Mouse (Mus musculus) CH12.LX (cell line): ENCODE results near the gene Rab13. TPM values are rescaled to one million over a fixed set of nuclear protein-coding genes. Genes with fewer than 3 reads are reported as not detected.
A peak's percentile ranks its signal among the peaks of the same experiment; 100 is the strongest.

ENCODE experiments used
- DNase-seq: peaks from one replicate; pipeline ENCODE4 v3.0.0-alpha.2; 2013; ENCODE audit errors: extremely low read depth
- H3K27ac ChIP-seq: 2 replicates; pipeline ENCODE4 v1.5.1; 2012; ENCODE audit warnings: low read depth, mild to moderate bottlenecking, control low read depth, moderate library complexity; ENCODE audit not compliant: insufficient read depth
- H3K27me3 ChIP-seq: replicated peaks from 2 replicates; pipeline ENCODE3; 2012; ENCODE audit warnings: inconsistent platforms
- H3K36me3 ChIP-seq, 2 experiments: replicated peaks in 1 of 2; 2 replicates each; pipeline versions ENCODE3 to v1.6.1; 2012; ENCODE audit warnings: inconsistent platforms in 1 of 2, low read length in 1 of 2, mild to moderate bottlenecking in 1 of 2, mixed read lengths in 1 of 2, moderate library complexity in 1 of 2; ENCODE audit not compliant: control insufficient read depth in 1 of 2, insufficient read depth in 1 of 2
- H3K4me1 ChIP-seq, 2 experiments: 2 replicates each; pipeline ENCODE4 v1.6.1; 2012; ENCODE audit warnings: inconsistent platforms in 1 of 2, moderate library complexity in 1 of 2; ENCODE audit not compliant: insufficient read depth in 2 of 2, control insufficient read depth in 1 of 2
- H3K4me2 ChIP-seq: 2 replicates; pipeline ENCODE4 v1.6.1; 2012; ENCODE audit warnings: low read depth, mild to moderate bottlenecking, control low read depth; ENCODE audit not compliant: poor library complexity, insufficient read depth, severe bottlenecking
- H3K4me3 ChIP-seq, 3 experiments: fragments of 150-350 bp in 1 of 3; sonication (generic) in 1 of 3; replicated peaks in 1 of 3; 2 replicates each; pipeline versions ENCODE3 to v1.5.1; 2011 to 2012; ENCODE audit warnings: low read depth in 2 of 3, low read length in 2 of 3, mild to moderate bottlenecking in 2 of 3, moderate library complexity in 2 of 3, control low read depth in 1 of 3, improper control_type of control experiment in 1 of 3, inconsistent platforms in 1 of 3, mixed read lengths in 1 of 3; ENCODE audit not compliant: poor library complexity in 1 of 3
- H3K79me2 ChIP-seq: replicated peaks from 2 replicates; pipeline ENCODE4 v1.6.1; 2012; ENCODE audit warnings: mild to moderate bottlenecking, moderate library complexity; ENCODE audit not compliant: control insufficient read depth, poor library complexity, insufficient read depth, severe bottlenecking; ENCODE audit errors: extremely low read depth
- H3K9ac ChIP-seq: 2 replicates; pipeline ENCODE4 v1.6.1; 2012; ENCODE audit warnings: low read depth, mild to moderate bottlenecking, control low read depth, moderate library complexity; ENCODE audit not compliant: insufficient read depth
- H3K9me3 ChIP-seq: replicated peaks from 2 replicates; pipeline ENCODE3; 2012; ENCODE audit warnings: low read length, inconsistent platforms, mixed read lengths
- BHLHE40 ChIP-seq: IDR thresholded peaks from 2 replicates; pipeline ENCODE4 v1.6.1; 2011; ENCODE audit warnings: mild to moderate bottlenecking, low read depth, low read length, improper control_type of control experiment
- CHD1 ChIP-seq: IDR thresholded peaks from 2 replicates; pipeline ENCODE4 v1.6.1; 2012; ENCODE audit warnings: low read depth, low read length, improper control_type of control experiment, inconsistent platforms
- ELF1 ChIP-seq: IDR thresholded peaks from 2 replicates; pipeline ENCODE4 v1.6.1; 2014; ENCODE audit warnings: low read depth, mild to moderate bottlenecking, inconsistent platforms, low read length, improper control_type of control experiment
- ETS1 ChIP-seq: conservative IDR thresholded peaks from 2 replicates; pipeline ENCODE4 v1.6.1; 2012; ENCODE audit warnings: low read depth, mild to moderate bottlenecking, inconsistent platforms, low read length, improper control_type of control experiment, moderate library complexity
- HCFC1 ChIP-seq: IDR thresholded peaks from 2 replicates; pipeline ENCODE4 v1.6.1; 2012; ENCODE audit warnings: low read depth, mild to moderate bottlenecking, inconsistent platforms, low read length, improper control_type of control experiment
- JUND ChIP-seq: conservative IDR thresholded peaks from 2 replicates; pipeline ENCODE4 v1.6.1; 2011; ENCODE audit warnings: low read depth, low read length, improper control_type of control experiment
- KAT2A ChIP-seq: IDR thresholded peaks from 2 replicates; pipeline ENCODE4 v1.6.1; 2012; ENCODE audit warnings: low read length, improper control_type of control experiment, inconsistent platforms; ENCODE audit not compliant: insufficient replicate concordance
- MAX ChIP-seq: IDR thresholded peaks from 2 replicates; pipeline ENCODE4 v1.6.1; 2011; ENCODE audit warnings: low read length, improper control_type of control experiment
- MEF2A ChIP-seq: IDR thresholded peaks from 2 replicates; pipeline ENCODE4 v1.6.1; 2014; ENCODE audit warnings: low read depth, mild to moderate bottlenecking, inconsistent platforms, low read length, improper control_type of control experiment, borderline replicate concordance
- MXI1 ChIP-seq: IDR thresholded peaks from 2 replicates; pipeline ENCODE4 v1.6.1; 2011; ENCODE audit warnings: mild to moderate bottlenecking, low read depth, low read length, improper control_type of control experiment
- MYC ChIP-seq: IDR thresholded peaks from 2 replicates; pipeline ENCODE4 v1.6.1; 2011; ENCODE audit warnings: low read depth, mild to moderate bottlenecking, improper control_type of control experiment, low read length
- NELFE ChIP-seq: IDR thresholded peaks from 2 replicates; pipeline ENCODE4 v1.6.1; 2011; ENCODE audit warnings: low read depth, low read length, improper control_type of control experiment
- NRF1 ChIP-seq: IDR thresholded peaks from 2 replicates; pipeline ENCODE4 v1.6.1; 2014; ENCODE audit warnings: low read depth, mild to moderate bottlenecking, inconsistent platforms, low read length, improper control_type of control experiment, moderate library complexity
- POLR2A ChIP-seq: IDR thresholded peaks from 2 replicates; pipeline ENCODE4 v1.6.1; 2011; ENCODE audit warnings: low read depth, mild to moderate bottlenecking, improper control_type of control experiment, low read length
- POLR2AphosphoS2 ChIP-seq: IDR thresholded peaks from 2 replicates; pipeline ENCODE4 v1.6.1; 2011; ENCODE audit warnings: low read depth, low read length, improper control_type of control experiment
- RCOR1 ChIP-seq: conservative IDR thresholded peaks from 2 replicates; pipeline ENCODE4 v1.6.1; 2012; ENCODE audit warnings: low read depth, mild to moderate bottlenecking, inconsistent platforms, low read length, improper control_type of control experiment
- SIN3A ChIP-seq: IDR thresholded peaks from 2 replicates; pipeline ENCODE4 v1.6.1; 2012; ENCODE audit warnings: low read length, improper control_type of control experiment, inconsistent platforms
- TBP ChIP-seq: conservative IDR thresholded peaks from 2 replicates; pipeline ENCODE4 v1.6.1; 2011; ENCODE audit warnings: low read depth, low read length, improper control_type of control experiment
- TCF12 ChIP-seq: IDR thresholded peaks from 2 replicates; pipeline ENCODE4 v1.6.1; 2014; ENCODE audit warnings: low read depth, mild to moderate bottlenecking, inconsistent platforms, low read length, improper control_type of control experiment
- UBTF ChIP-seq: IDR thresholded peaks from 2 replicates; pipeline ENCODE4 v1.6.1; 2012; ENCODE audit warnings: low read depth, mild to moderate bottlenecking, inconsistent platforms, low read length, improper control_type of control experiment, moderate library complexity
- USF1 ChIP-seq: IDR thresholded peaks from 2 replicates; pipeline ENCODE4 v1.6.1; 2014; ENCODE audit warnings: low read depth, mild to moderate bottlenecking, inconsistent platforms, low read length, improper control_type of control experiment
- ZKSCAN1 ChIP-seq: IDR thresholded peaks from 2 replicates; pipeline ENCODE4 v1.6.1; 2012; ENCODE audit warnings: low read depth, inconsistent platforms, low read length, improper control_type of control experiment, borderline replicate concordance
- ZMIZ1 ChIP-seq: IDR thresholded peaks from 2 replicates; pipeline ENCODE4 v1.6.1; 2012; ENCODE audit warnings: low read depth, mild to moderate bottlenecking, inconsistent platforms, low read length, improper control_type of control experiment
- dilution Hi-C: fragments of 300-500 bp; cut with MboI; formaldehyde crosslinking; loops from 2 replicates; pipeline ENCODE4 v1.14.3; 2020; ENCODE audit warnings: low sequenced_read_pairs; ENCODE audit not compliant: extremely low pct_unique_long_range_greater_than_20kb, extremely low pct_ligation_motif_present
- in situ Hi-C: fragments of 300-500 bp; cut with MboI; formaldehyde crosslinking; loops from 3 replicates; pipeline ENCODE4 v1.14.3; 2019; ENCODE audit warnings: low sequenced_read_pairs, low pct_ligation_motif_present, low pct_unique_long_range_greater_than_20kb, mixed read lengths
- polyA plus RNA-seq: library from polyadenylated mRNA; unstranded; fragments of >175 nt; gene quantifications from 2 replicates; pipeline ENCODE4 v1.2.1, GENCODE M21; 2012; ENCODE audit warnings: low read depth; ENCODE audit not compliant: insufficient read length
- total RNA-seq, 2 experiments: library from RNA; depleted of rRNA; stranded (reverse); fragments of 300-350 nt in 1 of 2; fragments of >200 nt in 1 of 2; gene quantifications; 2 replicates each; pipeline ENCODE4 v1.2.3; 2012 to 2014

Rab13 gene
- 2.3 and 3.3 TPM in 2 replicates for total RNA-seq (2012; rRNA removed)
- total RNA-seq (2014; rRNA removed) = 0.34 TPM in 1 of 2 replicates, not detected in the other
- 0.23 and 0.63 TPM in 2 replicates for polyA plus RNA-seq

DNA sequence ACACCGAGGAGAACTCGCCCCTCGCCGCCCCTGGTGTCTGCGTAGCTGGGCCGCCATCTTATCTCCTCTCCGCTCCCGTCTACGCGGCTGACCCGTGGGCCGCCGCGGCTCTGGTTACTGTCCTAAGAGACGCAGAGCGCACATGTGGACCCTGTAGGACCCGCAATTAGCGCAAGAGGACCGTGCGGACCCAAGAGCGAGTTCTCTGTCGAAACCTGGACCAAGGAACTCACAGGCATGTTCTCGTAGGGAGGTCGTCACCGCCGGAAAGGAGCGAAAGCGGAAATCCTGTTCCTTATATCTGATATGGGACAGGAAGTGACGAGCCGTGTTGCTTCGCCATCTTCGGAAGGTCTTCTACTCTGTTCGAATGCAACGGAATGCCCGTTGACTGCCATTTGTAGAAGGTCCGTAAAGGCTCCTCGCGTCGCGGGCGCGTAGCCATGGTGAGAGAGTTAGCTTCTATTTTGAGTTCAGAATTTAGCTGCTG is at the start of gene Rab13, which contains the start of gene Rps27:
Rab13 (plus strand) TSS at position 319 of the 490 bp plus-strand sequence.
Rps27 (minus strand) TSS at position 275 of the 490 bp plus-strand sequence.
- dilution Hi-C loops = no loop called here
- peak within 1 kb of the TSS; percentile 99 for H3K4me2 ChIP-seq
- peak; percentile 97 for DNase-seq
- in situ Hi-C loops = no loop called here
- H3K36me3 ChIP-seq = peaks cover 29 to 41% of the 10 kb centered on the region in 2 experiments
- no peaks in the 10 kb centered on the region for H3K27me3 ChIP-seq
- H3K27ac ChIP-seq = peak within 1 kb of the TSS; percentile 84
- peak within 1 kb of the TSS; percentile 69 to 96 (median 74) for H3K4me3 ChIP-seq
- H3K9me3 ChIP-seq = no peaks in the 10 kb centered on the region
- peaks cover 35% of the 10 kb centered on the region for H3K79me2 ChIP-seq
- H3K9ac ChIP-seq = peak within 1 kb of the TSS; percentile 94
- no peak for TF ChIP-seq UBTF
- peak; percentile 75 for TF ChIP-seq MEF2A
- no peak for TF ChIP-seq BHLHE40
- TF ChIP-seq RCOR1 = peak; percentile 56; the same call in 1 of the 2 replicates
- peak; percentile 74 for TF ChIP-seq MAX
- TF ChIP-seq NRF1 = peak; percentile 85
- TF ChIP-seq JUND = 0 out of 2 replicates have a peak, but pooled peaks have one; percentile 26
- no peak for TF ChIP-seq ZKSCAN1
- peak; percentile 94 for TF ChIP-seq ZMIZ1
- peak; percentile 100 for TF ChIP-seq NELFE
- peak; percentile 88 for TF ChIP-seq MYC
- peak; percentile 99 for TF ChIP-seq POLR2A
- TF ChIP-seq SIN3A = peak; percentile 94
- peak; percentile 97 for TF ChIP-seq ELF1
- TF ChIP-seq KAT2A = peak; percentile 87; the same call in 1 of the 2 replicates
- peak; percentile 94 for TF ChIP-seq POLR2AphosphoS2
- TF ChIP-seq ETS1 = 0 out of 2 replicates have a peak, but pooled peaks have one; percentile 2
- peak; percentile 86; the same call in 1 of the 2 replicates for TF ChIP-seq MXI1
- no peak for TF ChIP-seq USF1
- TF ChIP-seq TBP = peak; percentile 99
- no peak for TF ChIP-seq CHD1
- peak; percentile 95 for TF ChIP-seq HCFC1
- TF ChIP-seq TCF12 = peak; percentile 80
- peaks cover 2 to 35% of the 10 kb centered on the region in 2 experiments; a peak in 3 of 4 replicates for H3K4me1 ChIP-seq
